ENCODE assay signal across 25 mouse cellular contexts in the genomic region with DNA sequence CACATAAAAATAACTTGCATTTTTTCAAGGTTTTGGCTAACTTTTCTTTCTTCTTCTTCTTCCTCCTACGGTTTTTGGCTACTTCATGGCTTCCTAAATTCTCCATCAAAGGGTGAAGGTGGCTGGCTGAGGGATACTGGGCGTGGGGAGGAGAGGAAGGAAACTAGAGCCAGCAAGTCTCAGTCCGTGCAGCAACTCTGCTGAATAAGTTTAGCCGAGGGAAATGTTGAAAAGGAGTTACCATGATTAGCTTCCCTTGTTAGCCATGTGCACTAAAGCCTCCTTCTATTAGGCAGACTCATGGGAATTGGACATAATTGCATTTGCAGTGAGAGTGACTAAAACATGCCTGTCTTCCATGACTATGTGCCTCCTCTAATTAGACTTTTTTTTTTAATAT.
"Had no signal": no experiment of that assay in that cellular context is flagged by ENCODE, and none has a peak within 500 bp of the region (broad histone marks: within the 10 kb centered on the region; RNA-seq: fewer than 3 reads in every experiment).

No protein-coding gene starts in this region.

- H3K9ac ChIP-seq: kidney, embryonic 15.5 days; limb, embryonic 12.5 days; liver, embryonic 12.5 days; liver, embryonic 15.5 days; lung, embryonic 15.5 days; midbrain, embryonic 13.5 days; neural tube, embryonic 12.5 days; neural tube, embryonic 15.5 days had no signal

- H3K27ac ChIP-seq: kidney, embryonic 15.5 days; left cerebral cortex, adult 2 months; limb, embryonic 12.5 days; liver, embryonic 12.5 days; liver, embryonic 15.5 days; lung, embryonic 15.5 days; midbrain, embryonic 10.5 days; midbrain, embryonic 13.5 days; neural tube, embryonic 12.5 days; neural tube, embryonic 15.5 days; stomach, postnatal 0 days had no signal

- H3K4me1 ChIP-seq: kidney, embryonic 15.5 days; limb, embryonic 12.5 days; liver, embryonic 12.5 days; liver, embryonic 15.5 days; lung, embryonic 15.5 days; megakaryocyte, embryonic 14.5 days; midbrain, embryonic 10.5 days; midbrain, embryonic 13.5 days; neural tube, embryonic 12.5 days; neural tube, embryonic 15.5 days had no signal

- H3K4me2 ChIP-seq: kidney, embryonic 15.5 days; limb, embryonic 12.5 days; liver, embryonic 12.5 days; liver, embryonic 15.5 days; lung, embryonic 15.5 days; midbrain, embryonic 13.5 days; neural tube, embryonic 12.5 days; neural tube, embryonic 15.5 days had no signal

- H3K27me3 ChIP-seq: kidney, embryonic 15.5 days; limb, embryonic 12.5 days; liver, embryonic 12.5 days; liver, embryonic 15.5 days; lung, embryonic 15.5 days; megakaryocyte, embryonic 14.5 days; midbrain, embryonic 13.5 days; neural tube, embryonic 12.5 days; neural tube, embryonic 15.5 days had no signal

- H3K36me3 ChIP-seq: kidney, embryonic 15.5 days; limb, embryonic 12.5 days; liver, embryonic 12.5 days; liver, embryonic 15.5 days; lung, embryonic 15.5 days; midbrain, embryonic 10.5 days; midbrain, embryonic 13.5 days; neural tube, embryonic 12.5 days; neural tube, embryonic 15.5 days had no signal

- ATAC-seq: liver, embryonic 12.5 days; midbrain, embryonic 13.5 days had no signal

- DNase-seq: kidney, postnatal 10 days; kidney, postnatal 36 days; layer of hippocampus, postnatal 36 days; liver; lung, adult 18-20 months; lung, postnatal 10 days; lung, postnatal 36 days; right cerebral cortex, adult 18-20 months; right cerebral cortex, postnatal 14 days; right cerebral cortex, postnatal 4 days; thymus, adult 2 months; thymus, postnatal 14 days; thymus, postnatal 4 days had no signal

- H3K9me3 ChIP-seq: kidney, embryonic 15.5 days; limb, embryonic 12.5 days; liver, embryonic 12.5 days; liver, embryonic 15.5 days; lung, embryonic 15.5 days; midbrain, embryonic 10.5 days; midbrain, embryonic 13.5 days; neural tube, embryonic 12.5 days; neural tube, embryonic 15.5 days had no signal

- H3K4me3 ChIP-seq: kidney, embryonic 15.5 days; left cerebral cortex, adult 2 months; limb, embryonic 12.5 days; liver, embryonic 12.5 days; liver, embryonic 15.5 days; lung, embryonic 15.5 days; megakaryocyte, embryonic 14.5 days; midbrain, embryonic 10.5 days; midbrain, embryonic 13.5 days; neural tube, embryonic 12.5 days; neural tube, embryonic 15.5 days had no signal
